Mouse (Mus musculus) cerebral cortex, adult 2 months (tissue): Measurements from ENCODE around the gene Pick1.

Experiments used
- WGBS: fragments of 180-500 bp; shearing (Covaris S2); methylation state at CpG from one replicate; pipeline ENCODE4 v1.1.7; 2018; 5-methylcytosine and 5-hydroxymethylcytosine counted together

Pick1 gene

DNA sequence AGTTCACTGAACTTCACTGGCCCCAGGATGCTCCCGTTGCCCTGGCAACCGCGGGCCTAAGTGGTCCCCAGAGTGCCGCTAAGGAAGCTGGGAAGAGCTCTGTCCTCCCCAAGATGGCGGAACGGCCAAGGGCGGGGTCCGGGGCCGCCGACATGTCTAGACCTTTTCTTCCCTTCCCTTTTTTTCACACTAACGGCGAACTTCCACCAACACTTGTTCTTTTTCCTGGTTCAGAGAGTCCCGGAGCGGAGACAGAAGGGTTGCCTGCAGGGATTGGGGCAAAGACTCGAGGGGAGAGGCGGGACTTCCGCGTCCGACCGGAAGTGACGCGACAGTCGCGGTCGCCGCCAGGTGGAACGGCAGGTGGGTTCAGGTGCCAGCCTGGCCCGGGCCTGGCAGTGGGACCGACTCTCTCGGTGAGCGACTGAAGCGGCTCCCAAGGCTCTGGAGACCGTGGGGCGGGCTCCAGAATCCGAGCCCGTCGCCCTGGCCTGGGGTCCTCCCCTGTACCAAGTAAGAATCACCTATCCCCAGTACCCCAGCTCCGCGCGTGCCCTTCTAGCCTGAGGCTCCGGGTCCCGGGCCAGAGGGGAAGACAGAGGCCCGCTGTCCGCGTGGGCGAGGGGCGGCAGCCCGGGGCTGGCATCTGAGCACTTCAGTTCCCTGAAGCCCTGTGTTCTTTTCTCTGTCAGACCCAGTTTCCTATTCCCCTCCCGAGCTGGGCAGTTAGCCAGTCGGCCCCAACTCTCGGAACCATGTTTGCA, at the start of gene Pick1, which contains the start of gene Gm49486:
Gene Pick1, plus strand, starts transcription at position 116 of the 764 bp plus-strand sequence.
Gene Gm49486, plus strand, starts transcription at position 334 of the 764 bp plus-strand sequence.
- under 1% methylated on average over 51 of the region's 51 CpGs for WGBS

DNA sequence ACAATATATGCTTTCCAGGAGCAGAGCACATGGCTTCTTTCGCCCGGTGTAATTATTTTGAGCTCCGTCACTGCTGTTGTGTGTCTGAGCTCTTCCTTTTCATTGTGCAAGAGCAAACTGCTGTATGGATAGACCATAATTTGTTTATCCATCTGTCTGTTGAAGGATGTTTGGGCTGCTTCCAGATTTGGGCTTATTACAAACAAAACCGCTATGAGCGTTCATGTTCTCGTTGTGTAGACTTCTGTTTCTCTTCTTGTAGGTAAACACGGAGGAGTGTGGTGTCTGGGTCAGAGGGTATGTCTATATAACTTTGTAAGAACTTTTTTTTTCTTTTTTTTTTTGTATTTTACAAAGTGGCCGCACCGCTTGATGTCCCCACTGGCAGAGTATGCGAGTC, 43.8 kb upstream of the Pick1 start:
- 66% methylated on average over 10 of the region's 10 CpGs for WGBS

DNA sequence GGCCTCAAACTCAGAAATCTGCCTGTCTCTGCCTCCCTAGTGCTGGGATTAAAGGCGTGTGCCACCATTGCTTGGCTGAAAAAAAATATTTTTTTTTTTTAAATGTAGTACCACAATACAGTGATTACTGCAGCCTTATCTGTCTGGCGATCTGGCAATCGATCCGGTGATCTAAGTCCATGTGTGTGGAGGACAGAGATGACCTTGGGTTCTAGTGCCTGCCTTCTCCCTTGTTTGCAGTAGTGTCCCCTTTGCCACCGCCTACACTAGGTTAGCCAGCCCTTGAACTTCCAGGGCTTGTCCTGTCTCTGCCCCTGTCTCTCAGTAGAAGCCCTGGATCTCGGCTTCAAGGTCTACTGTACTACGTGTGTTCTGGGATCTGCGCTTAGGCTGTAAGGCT, 41.2 kb upstream of the Pick1 start:
- WGBS: 94% methylated on average over 8 of the region's 8 CpGs

DNA sequence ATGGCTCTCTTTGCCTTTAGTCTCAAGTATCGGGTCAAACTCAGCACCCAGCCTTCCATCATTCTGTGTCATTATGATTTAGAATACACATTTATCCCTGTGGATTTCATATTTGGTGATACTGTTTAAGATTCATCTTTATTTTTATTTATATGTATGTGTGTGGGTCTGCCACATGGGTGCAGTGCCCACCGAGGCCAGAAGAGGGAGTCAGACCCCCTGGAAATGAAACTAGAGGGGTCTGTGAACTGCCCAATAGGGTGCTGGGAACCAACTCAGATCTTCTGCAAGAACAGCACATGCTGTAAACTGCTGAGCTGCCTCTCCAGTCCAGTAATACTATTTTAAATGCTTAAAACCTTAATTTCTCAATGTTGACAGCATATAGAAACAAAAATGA, 37.5 kb upstream of the Pick1 start:
- WGBS: 93% methylated on average over 2 of the region's 2 CpGs

DNA sequence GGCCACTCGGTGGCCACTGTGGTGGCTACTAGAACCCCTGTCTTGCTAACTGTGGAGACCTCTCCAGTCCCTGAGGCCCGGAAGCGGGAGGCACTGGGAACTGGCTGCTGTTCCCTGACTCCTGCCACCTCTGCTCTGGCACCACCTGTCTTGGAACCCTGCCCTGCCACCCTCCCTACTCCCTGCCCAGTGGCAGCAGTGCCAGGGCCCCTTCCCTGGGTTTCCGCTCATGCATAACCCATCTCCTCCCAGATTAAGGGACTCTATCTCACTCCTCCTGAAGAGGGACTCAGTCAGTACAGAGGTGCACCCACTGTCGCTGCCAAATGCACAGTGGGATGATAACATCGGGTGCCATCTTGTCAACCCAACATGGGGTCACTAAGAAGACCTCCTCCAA, 36.5 kb upstream of the Pick1 start:
- WGBS: 66% methylated on average over 6 of the region's 6 CpGs

DNA sequence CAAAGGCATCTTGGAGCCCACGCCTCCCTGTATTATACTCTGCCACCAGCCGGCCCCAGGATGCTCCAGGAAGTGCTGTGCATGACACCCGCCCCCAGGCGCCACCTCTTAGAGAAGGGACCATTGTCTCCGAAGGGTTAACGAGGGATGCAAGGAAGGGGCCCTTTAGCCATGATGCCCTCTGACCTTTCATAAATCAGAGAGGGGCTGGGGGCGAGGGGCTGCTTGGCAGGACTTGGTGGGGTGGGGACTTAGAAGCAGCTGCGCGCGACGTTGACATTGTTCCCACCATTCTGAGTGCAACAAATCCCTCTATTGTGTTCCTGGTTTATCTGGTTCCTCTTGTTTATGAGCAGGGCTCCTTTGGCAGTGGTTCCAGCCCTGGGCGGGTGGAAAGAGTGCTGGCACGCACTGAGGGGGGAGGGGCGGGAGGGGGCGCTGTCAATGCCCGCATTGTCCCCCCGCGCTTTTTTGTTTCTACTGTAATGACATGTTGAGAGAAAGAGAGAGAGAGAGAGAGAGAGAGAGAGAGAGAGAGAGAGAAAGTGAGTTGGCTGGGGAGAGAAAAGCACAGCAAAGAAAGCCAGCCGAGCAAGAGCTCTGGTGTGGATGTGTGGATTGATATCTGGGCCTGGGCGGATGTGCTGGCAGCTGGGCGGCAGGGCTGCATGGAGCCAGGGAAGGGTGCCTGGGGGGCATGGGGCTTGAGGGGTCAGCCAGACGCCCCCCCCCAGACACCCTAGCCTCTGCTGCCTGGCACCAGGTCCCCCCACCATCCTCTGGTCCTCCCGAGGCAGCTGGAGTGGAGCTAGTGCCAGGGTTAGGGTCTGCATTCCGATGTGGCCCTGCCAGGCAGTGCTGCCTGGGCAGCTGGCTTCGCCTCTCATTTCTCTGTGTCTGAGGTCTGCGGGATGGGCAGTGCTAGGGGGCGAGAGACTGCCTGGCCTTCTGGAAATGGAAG, 35.8 kb upstream of the Pick1 start:
- WGBS: 22% methylated on average over 27 of the region's 27 CpGs

DNA sequence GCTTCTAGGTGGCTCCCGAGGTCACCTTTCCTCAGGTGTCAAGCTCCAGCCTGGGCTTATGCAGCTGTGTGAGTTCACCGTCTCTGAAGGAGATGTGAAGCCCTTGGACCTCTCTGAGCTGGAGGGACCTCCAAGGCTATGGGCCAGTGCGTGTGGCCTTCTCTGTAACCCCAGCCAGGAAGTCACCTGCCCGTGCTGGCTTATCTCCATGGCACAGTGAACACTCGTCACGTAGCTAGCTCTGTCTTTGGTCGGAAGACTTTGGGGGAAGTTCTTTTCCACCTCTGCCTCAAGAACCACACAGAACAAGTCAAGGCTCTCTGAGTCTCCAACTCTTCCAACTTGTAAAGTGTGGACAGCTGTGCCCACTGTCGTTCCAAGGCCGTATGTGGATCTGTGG, 34.9 kb upstream of the Pick1 start:
- 73% methylated on average over 9 of the region's 9 CpGs for WGBS

DNA sequence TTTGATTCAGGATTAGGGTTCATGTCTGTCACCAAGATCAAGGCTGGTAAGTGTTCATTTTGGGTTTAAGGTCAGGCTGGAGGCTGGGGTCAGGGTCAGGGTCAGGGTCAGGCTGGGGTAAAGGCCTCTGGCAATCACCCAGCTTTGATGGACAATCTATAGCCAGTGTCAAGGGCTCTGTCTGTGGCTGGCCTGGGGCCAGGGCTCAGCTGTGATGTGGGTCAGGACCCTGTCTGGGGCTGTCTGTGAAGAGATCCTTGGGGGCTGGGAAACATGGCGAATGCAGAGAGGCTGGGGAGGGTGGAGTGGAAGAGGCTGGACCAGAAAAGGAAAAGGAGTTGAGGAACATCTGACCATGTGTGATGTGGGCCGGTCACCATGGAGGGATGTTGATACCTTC, 34.0 kb upstream of the Pick1 start:
- WGBS: 70% methylated on average over 2 of the region's 2 CpGs

DNA sequence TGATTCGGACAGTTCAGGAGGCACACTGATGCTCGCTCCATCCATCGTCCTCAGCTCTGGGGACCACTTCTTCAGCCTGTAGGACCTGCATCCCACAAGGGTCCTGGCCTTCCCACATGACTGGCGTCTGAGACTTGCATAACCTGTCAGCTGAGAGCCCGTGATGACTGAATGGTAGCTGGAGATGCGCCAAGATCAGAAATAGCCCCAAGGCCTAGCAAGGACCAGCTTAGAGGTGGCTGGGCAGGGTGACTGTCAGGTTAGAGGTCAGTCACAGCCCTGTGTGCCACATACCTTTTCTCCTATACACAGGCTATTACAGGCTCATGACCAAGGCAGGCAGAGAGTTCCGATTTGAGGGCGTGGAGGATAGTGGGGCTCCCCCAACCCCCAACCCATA, 33.5 kb upstream of the Pick1 start:
- WGBS: 82% methylated on average over 8 of the region's 8 CpGs

DNA sequence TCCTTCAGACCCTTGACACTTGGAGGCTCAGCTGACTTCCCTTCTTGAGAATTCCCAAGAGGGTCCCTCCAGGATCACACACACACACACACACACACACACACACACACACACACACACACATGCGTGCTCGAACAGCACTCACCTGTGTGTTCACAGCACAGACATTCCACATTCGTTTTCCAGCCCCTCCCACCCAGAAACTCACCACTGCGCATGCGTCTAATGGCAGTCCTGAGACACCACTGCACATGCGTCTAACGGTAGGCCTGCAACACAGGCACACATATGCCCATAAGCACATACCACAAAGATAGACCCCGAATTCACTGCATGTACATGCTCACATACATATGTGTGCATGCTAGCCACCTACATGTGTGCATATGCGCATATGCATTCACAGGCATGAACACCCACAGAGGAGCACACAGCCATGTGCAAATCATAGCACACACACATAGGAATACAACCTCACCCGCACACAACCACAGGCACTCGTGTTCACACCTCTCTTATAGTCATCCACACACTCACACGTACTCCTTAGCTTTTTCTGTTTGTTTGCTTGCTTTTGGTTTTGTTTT, 29.5 kb upstream of the Pick1 start:
- 92% methylated on average over 12 of the region's 12 CpGs for whole genome bisulfite sequencing

DNA sequence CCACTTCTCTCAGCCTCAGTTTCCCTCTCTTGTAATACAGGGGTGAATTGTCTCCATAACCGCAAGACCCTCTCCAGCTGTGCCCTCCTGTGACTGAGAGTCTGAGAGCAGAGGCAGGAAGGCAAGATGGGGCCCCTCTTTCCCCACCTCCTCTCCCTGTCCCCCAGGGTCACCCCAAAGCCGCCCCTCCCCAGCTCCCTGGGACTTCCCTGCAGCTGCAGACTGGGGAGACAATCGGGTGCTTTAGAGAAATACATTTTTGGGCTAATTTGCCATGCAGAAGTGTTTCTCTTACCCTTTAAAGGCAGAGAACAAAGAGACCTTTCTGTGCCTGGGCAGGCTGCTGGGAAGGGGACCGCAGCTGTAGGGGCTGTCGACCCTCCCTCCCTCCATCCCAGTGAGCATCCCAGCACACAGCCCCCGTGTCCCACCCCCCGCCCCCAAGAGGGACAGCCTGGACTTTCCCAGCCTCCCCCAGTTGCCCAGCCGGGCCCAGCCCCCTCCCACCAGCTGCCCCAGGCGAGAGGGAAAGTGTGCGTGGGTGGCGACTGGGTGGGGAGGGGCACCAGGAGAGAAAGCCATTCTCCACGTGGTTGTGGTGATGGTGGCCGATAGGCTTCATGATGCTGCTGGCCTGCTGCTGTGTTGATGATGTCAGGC, 27.4 kb upstream of the Pick1 start:
- WGBS: 14% methylated on average over 13 of the region's 13 CpGs

DNA sequence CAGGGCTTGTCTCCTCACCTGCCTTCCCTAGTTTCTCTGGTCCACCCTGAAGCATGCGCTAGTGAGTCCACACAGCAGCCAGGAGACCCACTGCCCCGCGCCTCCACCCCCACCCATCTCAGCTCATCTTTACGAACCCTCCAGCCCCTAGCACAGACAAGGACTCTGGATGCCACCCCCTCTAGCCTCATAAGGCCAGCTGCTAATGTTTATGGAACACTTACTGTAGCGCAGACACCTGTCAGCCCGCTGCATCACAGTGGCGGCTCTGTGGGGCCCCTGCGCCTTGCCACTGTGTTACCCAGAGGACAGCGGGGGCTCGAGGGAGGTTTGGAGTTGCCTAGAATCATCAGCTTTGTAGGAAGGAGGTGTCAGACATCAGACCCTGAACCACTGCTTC, 26.4 kb upstream of the Pick1 start:
- 54% methylated on average over 10 of the region's 10 CpGs for WGBS

DNA sequence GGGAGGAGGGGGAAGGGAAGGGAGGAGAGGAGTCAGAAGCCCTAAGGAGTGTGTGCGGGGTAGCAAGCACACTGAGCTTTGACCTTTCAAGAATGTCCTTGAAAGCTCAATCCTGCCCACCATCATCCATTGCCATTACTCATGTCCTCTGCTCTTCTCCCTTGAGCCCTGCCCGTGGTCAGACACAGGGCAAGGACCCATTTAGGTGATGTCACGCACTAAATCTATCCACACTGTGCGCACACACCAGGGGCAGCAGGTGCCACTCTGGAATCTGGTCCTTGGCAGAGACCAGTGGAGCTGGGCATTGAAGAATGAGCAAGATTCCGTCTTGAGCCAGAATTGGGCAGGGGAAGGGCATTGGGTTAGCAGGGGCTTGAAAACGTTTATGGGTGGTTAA, 20.8 kb upstream of the Pick1 start:
- 79% methylated on average over 6 of the region's 6 CpGs for WGBS

DNA sequence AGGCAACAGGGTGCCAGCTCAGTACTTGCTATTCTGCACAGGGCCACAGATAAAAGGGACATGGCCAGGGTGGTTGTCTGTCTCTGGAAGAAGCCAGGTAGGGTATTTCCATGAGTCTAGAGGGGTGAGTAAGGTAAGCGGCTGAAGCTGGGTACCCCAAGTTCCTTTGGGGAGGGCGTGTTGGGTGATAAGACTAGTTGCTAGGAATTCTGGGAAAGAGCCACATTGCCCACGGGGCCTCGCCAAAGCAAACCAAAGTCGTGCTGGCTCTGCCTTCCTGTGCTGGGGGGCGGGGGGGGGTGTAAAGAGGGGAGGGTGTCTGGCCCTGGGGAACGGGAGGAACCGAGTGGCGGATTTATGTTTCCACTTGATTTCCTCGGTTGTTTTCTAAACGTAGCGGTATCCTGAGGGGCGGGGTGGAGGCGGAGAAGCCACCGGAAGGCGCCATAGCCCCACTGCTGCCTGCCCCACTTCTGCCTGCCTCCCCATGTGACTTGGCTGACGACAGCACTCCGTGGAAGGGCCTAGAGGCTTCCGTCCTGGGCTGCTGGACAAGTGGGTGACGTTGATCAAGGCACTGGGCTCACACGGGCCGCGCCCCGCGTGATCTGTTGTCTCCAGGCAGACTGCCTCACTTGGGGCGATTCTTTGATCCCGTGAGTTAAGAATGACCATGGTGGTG, 20.1 kb upstream of the Pick1 start:
- 67% methylated on average over 27 of the region's 27 CpGs for WGBS

DNA sequence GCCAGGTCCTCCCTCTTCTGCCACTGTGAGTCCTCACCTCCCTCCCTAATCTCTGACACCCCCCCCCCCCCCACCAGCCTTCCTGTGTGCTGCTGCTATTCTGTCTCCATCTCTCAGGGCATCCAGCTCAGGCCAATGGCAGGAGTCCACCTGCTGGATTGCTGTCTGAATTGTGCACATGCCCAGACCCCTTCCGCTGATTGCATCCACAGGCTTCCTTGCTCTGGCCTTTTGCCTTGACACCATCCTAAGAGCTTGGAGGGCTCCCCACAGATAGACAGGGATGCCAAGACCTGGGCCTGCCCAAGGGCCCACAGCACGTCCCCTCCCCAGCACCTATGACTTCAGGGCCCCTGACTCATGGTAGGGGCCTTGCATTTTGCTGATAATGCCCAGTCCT, 18.6 kb upstream of the Pick1 start:
- 74% methylated on average over 2 of the region's 2 CpGs for WGBS

DNA sequence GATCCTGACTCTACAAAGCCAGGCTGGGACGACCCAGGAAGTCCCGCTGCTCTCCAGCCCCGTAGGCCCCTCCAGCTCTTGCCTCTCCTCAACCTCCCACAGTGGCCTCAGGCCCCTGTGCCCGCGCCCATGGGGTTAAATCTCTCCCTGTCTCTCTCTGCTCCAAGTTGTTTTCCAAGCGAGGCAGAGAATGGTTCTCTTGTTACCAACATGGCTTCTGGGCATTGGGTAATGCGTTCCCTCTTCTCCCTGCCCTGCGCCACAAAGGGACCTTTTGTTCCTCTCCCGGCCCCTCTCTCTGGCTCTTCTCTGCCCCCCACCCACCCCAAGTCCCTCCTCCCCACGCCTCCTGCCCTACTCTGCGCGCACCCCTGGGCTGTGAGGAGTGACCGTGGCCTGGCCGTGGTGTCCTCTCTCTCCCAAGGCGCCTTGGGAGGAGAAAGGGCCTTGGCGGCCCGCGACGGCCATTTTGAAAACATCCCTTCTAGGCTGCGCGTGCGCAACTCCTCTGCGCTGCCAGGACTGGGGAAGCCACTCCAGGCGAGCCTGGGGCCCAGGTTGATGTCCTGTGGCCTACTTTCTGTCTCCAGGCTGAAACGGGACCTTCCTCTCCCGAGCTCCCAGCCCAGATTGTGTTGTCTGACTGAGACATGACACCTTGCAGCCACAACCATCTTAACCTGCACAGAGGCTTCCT, 16.1 kb upstream of the Pick1 start:
- WGBS: 82% methylated on average over 26 of the region's 26 CpGs

DNA sequence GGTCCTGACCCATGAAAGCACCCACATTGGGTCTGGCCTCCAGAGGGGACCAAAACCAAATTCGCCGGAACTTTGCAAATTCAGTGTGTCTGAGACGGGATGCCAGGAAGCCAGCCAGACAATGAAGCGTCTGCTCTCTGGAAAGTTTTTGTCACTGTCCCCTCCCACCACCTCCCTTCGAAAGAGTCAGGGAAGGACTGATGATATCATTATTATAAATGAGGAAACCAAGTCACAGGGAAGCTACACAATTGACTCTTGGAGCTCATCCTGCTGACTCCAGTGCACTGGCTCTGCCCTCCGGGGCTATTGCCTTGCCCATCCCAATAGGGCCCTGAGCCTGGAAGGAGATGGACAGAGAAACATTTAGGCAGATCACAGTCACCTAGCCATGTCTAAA, 15.4 kb upstream of the Pick1 start:
- 66% methylated on average over 6 of the region's 6 CpGs for WGBS

DNA sequence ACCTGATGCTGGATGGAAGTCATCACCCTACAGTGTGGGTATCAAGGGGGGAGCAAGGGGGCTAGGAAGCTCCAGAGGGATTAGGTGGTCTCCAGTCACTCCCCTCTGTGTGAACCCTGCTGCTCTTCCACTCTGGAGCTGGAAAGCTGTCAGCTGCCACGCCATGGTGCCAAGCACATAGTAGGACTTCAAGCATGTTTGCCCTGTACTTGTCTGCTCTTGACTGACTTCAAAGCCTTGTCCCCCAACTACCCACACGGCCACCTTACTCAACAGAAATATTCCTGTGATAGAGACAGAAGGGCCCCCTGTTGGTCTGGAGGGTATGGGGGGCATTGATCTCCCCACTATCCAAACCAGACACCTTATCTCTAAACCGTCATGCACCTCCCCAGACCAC, 12.8 kb upstream of the Pick1 start:
- WGBS: 89% methylated on average over 3 of the region's 3 CpGs

DNA sequence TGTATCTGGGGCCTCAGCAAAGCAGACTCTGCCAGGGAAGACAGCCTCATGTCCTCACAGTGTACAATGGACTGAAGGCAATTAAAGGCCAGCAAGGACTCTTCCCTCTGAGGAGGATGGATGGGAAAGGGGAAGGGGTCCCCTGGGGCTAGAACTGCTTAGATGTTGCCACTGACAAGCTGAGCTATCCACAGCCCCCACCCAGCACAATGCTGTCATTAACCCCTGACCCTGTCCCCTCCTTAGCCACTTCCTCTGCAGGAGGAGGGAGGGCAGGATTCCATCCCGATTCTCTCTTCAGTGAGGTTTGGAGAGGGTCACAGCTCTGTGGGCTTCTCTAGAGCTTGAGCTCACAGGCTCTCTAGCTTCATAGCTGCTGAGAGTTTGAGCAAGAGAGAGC, 9.4 kb upstream of the Pick1 start:
- WGBS: 46% methylated on average over 1 of the region's 1 CpGs

DNA sequence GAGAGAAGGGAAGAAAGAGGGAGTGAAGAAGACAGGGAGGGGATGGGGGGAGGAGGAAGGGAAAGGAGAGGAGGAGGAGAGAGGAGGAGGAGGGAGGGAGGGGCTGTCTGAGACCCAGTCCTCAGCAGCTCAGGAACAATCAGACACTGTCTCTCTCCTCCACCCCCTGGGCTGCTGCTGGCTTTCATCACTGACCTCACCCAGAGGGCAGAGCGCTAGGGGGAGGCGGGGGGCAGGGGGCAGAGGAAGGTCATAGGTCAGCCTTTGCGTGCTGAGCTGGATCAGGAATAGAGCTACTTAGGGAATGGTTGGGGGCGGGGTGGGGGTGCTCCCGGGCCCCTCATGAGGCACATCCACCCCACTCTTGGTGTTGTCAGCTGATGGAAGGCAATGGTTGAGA, 5.3 kb upstream of the Pick1 start:
- 14% methylated on average over 5 of the region's 5 CpGs for WGBS

DNA sequence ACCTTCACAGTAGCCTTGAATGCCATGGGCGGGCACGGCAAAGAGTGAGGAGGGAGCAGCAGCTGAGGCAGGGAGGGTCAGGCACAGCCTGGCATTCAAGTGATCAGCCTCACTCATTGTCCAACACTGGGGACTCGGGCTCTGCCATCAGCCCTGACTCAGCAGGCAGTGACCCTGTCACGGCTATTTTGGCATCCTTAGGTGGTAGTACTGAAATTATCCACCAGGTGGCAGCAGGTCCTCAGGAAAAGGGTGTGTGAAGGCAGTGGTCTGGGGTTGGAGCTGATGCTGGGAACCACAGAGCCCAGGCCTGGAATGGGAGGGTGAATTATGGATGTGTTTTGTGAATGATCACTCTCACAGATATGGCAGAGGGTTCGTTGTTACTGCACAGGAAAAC, 4.3 kb upstream of the Pick1 start:
- WGBS: 11% methylated on average over 5 of the region's 5 CpGs
